Mouse (Mus musculus) T-cell, adult 2 months (primary cell): ENCODE data around the gene Nmt1.
A peak's percentile ranks its signal among the peaks of the same experiment; 100 is the strongest.

Experiments
- DNase-seq: peaks from one replicate; pipeline ENCODE4 v3.0.0; 2022; ENCODE audit warnings: low spot score

The Nmt1 gene

DNA sequence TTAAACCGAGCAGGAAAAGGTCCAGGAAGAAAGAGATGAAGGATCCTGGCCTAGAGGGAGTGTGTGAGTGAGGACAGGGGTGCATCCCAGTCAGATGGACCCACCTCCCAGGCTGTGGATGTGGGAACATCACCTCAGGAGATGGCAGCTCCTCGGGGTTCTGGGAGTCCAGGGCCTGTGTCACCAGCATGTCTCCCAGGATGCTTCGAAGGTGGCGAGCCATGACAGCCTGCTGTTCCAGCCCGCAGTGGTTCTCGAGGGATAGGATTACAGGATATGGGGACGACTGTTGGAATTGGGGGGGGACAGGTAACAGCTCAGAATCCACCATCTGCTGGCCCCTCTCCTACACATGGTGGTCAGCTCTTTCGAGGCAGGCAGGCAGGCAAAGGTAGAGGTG lies 48.6 kb downstream of the Nmt1 start:
- DNase-seq: no peak

DNA sequence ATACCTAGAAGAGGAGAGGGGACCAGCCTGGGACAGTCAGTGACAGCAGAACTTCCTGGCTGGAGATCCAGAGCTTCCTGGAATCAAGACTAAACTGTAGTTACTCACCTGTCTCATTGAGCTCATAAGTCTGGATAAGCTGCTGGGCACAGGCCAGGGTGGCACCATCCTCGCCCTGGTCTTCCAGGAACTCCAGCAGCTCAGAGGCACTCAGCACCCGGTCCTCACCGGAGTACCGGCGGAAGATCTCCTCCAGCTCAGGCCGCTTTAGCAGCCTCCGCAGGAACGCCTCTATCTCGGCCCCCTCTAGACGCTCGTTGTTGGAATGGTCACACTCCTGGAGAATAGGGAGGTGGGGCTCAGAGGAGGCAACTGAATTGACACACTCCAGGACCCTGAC lies 50.1 kb downstream of the Nmt1 start:
- DNase-seq: no peak

DNA sequence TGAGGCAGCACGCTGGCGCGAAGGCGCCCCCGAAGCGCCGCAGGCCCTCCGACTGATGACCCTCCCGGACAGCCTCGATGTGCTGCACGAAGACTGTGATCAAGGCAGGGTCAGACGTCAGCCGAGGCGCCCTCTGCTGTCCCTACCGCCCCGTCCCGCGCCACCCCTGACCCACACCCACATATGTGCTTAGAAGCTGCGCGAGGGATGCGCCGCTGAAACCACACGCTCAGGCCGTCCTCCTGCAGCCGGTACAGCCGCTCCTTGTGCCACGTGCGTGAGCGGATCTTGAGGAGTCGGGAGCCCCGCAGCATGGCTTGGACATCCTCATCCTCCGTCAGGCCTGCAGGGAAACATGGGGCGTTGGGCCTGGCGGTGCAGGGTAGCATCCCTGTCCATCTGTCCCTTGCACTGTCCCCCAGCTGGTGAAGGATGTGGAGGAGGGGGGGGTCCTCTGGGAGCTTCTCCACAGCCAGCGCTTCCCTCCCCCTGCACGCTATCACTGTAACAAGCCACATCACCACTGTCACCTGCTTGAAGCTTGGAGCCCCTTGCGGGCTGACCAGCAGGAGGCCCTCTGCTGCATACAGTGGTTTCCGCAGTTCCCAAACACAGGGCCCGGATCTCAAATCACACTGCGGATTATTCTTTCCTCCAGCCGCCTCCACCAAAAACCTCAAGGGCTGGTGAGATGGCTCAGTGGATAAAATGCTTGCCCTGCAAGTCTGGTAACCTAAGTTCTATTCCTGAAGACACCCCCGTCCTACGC lies 52.5 kb downstream of the Nmt1 start:
- no peak for DNase-seq

DNA sequence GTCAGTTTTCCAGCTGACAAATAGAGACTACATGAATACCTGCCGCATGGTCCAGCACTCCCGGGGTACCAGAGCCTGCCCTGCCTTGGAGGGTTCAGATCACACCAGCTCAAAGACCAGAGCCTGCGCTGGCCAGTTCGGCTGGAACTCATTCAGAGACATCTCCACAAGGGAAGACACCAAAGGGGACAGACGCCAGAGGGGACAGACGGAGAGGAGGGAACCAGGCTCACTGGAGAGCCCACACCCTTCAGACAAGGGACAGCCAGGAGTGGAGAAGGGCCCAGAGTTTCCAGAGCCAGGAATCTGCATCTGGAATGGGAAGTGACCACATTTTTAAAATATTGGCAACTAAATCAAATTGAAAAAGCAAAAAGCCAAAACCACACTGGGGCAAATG lies 53.6 kb downstream of the Nmt1 start:
- DNase-seq: no peak

DNA sequence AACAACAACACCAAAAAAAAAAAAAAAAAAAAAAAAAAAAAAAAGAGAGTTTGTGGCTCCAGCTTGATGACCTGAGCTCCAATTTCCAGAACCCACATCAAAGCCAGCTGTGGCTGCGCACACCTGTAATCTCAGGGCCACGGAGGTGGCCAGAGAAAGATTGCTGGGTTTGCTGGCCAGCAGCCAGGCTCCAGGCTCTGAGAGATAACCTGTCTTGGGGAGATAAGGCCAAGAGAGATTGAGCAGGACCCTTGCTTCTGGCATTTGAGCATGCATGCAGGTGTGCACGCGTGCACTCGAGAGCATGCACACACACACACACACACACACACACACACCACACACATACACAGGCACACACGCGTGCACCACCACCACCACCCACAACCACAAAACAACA lies 65.3 kb downstream of the Nmt1 start:
- DNase-seq: no peak

DNA sequence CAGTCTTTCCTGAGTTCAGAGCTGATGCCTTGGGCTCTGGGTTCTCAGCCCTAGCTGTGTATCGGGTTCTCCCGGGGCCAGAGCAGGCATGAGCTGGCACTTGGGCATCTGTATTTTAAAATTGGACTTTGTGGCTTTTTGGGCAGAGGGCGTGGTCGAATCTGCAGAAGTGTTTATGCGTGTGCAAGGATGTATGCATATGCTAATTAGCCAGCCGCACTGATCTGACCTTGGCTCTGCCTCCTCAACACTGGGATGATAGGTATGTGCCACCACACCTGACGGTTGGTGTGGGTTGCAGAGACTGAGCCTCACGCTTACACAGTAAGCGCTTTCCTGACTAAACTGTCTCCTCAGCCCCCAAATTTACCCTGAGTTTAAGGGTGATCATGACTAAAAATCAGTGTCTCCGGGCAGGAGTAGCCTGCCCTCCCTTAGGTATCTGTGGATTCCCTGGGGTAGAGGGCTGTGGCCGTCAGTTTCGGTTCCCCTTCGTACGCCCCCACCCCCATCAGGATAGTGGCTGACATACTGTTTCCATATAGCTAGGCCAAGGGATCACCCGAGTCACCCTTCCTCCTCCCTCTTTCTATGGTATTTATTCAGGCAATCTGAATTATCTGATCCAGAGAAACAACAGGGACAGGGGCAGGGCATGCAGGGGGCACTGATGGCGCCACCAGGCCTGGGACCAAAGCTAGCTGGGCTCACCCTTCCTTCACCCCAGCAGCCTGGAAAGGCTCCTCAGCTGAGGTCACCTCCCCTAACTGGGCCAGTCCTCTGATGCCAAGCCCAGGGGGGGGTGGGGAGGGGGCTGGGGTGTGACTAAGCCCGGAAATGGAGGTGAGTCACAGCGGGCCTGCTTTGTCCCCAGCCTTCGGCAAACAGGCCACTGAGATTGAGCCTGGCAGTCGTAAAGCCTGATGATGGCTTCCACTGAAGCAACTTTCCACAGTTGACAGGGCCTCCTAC lies 66.2 kb downstream of the Nmt1 start:
- DNase-seq: no peak

DNA sequence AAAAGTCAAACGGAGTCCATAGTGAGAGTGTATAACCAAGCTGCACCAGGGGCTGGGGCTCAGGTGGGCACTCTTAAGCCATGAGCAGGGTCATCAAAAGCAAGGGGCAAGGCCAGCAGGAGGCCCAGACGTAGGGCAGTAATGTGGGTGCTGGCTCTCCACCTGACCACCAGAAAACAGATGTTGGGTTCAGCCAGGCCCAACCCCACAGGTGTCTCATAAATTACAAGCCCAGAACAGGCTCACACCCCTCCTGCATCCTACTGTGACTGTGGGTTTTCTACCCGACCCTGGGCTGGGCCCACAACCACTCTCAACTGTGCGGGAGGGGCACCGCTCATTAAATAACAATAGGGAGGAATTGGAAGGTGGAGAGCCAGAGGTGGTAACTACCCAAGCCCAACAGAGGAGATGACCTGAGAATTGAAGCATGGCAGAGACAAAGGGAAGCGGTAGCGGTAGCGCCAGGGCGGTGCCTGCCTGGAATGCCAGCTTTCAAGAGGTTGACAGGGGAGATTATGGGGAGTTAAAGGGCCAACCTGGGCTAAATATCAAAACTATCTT lies 67.2 kb downstream of the Nmt1 start:
- DNase-seq: no peak

DNA sequence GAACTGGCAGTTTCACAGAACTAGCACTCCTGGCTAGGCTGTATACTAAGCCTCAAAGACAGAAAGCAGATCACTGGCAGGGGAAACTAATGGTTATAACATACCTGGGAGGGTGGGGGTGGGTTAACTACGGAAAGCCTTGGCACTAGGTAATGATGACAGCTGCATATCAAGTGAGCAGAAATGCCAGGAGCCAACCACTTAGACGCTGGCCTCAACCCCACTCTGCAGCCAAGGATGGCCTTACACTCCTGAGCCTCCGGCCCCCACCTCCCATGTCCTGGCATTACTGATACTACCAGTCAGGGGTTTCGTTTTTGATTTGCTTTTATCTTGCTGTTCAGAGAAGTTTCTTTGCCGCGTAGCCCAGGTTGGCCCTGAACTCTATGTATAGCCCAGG lies 67.8 kb downstream of the Nmt1 start:
- no peak for DNase-seq

DNA sequence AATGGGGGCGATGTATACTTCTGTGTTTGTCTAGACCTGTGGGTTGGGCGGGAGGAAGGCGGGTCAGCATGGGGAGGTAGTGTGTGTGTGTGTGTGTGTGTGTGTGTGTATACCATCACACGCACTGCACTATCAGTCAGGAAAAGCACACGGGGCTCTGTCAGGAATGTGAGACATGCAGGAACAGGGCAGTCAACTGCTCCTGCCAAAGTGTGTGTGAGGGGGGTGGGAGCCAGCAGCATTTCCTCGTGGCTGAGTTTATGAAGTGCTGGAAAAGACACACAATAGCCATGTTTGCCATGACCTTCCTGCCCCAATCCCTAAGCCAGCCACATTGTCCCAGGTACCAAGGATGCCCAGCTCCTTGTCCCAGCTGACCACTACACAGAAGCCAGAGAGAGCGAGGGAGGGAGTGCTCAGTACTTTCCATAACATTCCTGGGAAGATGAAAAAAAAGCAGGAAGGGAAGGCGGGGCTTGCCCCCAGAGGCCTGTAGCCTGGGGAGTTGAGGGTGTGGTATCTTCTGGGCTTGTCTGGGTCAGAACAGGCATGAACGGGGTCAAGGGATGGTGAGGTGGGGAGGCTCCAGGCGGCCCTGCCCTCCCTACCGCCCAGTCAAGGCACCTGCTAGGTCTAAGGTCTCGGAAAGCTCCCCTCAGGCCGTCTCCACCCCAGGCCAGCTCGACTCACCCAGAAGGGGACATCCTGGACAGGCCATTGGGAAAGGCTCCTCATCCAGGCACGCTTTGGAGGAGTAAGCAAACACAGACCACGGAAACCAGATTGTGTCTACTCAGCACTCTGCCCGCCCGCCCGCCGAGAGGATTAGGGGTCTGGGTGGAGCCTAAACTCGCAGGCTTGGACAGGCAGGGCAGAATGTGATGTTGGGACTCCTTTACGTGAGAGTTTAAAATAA lies 69.2 kb downstream of the Nmt1 start:
- DNase-seq: no peak

DNA sequence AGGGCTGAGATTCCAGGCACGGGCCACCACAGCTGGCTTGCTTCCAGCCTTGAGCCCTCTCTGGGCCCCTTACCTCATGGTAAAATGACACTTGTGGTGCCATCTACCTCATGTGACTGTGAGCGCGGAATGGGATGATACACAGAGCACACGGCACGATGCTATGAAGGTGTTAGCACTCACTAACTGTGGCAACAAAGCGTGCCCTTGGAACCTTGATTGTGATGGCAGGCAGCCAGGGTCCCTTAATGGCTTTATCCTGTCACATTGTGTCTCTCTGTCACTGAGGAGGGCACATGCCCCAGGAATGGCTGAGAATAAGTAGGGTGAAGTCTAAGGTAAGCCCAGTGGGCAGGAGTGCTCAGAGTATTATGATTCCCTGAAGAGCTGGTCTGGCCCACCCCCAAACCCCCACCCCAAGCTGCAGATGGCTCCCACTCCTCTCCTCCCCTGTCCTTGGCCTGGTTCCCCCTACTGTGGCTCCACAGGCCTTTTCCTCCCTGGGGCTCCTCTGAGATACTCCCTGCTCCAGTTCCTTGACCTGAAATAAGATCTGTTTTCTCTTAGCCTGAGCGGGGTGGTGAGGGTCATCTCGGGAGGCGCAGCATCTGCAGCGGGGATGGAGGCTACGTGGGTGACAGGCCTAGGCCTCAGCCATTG lies 70.7 kb downstream of the Nmt1 start:
- no peak for DNase-seq

DNA sequence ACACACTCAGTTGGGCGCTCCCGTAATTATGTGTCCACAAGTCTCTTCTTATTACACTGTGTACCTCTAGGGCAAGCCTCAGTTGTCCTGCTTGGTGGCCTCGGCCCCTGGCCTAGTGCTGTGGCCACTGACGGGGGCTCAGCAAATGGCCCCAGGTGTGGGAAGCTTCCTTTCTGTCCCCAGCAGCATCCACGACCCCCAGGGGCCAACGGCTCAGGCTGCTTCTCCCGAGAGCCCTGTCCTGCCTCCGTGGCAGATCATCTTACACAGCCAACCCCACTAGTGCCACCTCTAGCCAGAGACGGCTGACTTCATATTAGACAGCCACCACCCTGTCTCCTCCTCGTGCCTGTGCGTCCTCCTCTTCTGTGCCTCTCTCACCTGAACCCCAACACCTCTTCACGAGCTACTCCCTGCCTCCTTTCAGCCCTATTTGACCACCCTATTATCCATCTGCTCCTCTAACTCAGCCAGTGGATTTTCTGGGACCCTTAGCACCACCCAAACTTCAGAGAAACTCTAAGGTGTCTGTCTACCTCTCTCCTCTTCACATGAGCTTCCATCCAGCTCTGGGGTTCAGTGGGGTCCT lies 71.5 kb downstream of the Nmt1 start:
- no peak for DNase-seq

DNA sequence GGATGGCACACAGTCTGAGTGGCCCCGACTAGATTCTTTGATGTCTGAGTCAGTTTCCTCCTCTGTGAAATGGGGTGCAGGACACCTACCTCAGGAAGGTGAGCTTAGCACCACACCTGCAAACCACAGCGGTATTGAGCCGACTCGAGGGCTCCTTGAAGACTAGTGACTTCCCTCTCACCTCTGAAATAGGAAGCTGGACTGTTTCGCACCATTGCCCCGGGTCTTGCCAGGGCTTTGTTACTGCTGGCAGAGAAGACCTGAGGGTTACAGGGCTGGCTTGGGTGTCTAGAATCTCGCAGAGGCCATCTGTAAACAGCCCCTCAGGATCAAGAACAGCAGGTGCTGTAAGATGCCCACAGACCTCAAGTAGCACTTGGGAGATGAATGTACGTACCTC lies 72.4 kb downstream of the Nmt1 start:
- DNase-seq: no peak

DNA sequence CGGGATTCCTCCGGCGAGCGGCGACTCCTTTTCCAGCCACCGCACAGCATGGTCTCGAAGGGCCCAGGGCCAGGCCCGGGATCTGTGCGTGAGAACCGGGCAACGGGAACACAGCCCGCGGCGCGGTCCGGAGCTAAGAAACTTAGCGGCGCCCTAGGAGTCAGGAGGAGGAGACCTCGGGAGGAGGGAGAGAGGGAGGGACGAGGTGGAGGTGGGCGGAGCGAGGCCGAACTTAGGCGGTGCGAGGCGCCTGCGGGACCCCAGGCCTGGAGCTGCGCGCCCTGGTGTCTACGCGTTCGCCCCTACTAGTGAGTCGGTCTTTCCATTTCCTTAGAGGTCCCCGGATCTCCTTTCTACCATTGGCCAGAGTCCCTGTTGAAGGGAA lies 73.5 kb downstream of the Nmt1 start, which contains the start of the genes Plcd3 and Acbd4:
Gene Plcd3 (minus strand): TSS at position 178 of the 385 bp plus-strand sequence.
Gene Acbd4 (plus strand): TSS at position 202 of the 385 bp plus-strand sequence.
- DNase-seq: peak; percentile 23

DNA sequence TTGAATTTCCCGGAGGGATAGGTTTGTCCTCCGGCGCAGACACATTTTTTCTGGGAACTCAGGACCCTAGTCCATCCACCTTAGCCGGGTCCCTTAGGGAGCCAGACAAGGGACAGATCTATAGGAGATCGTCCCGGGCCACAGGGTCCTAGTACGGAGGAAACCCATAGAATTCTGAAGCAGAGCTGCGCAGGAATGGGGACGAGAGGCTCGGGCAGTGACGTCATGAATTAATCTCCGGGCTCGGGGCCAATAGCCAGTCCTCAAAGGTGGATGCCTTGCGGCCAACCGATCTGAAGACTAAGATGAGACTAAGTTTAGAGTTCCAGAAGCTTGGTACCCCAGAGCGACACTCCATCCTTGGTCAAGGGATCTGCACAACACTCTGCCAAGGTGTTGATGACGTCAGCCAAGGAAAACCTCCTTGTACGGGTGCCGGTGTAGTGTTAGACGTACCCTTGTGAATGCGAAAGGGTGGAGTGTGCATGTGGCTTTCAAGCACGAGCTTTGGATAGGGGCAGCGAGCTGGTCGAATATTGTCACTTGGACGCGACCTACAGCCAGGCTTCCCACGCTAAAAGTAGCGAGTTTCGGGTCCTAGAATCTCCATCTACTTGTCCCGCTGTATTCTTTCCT lies 74.0 kb downstream of the Nmt1 start:
- peak; percentile 28 for DNase-seq

DNA sequence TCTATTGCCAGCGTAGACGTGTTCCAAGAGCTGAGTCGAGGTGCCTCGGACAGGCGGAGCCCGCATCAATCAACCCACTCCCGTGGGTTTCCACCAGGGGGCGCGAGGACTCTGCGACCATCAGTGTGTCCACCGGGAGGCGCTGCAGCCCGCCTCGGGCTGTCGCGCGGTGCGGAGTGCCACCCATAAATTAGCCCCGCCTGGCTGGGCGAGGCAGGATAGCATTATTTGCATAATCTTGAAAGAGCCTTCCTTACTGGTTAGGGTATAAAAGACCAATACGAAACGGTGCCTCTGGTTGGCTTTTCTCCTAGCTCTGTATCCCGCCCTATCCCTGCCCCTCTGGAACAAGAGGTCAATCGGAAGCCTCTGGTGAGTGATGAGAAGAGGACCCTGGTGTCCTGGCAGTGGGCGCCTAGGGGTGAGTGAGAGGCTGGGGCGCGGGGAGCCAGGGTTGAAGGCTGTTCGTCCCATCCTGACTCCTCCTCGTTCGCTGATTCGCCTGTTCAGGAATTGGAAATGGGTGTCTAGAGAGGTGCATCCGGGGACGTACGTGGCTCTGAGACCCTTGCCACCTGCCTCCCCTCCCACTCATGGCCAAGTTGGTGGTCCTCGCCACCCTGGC lies 74.8 kb downstream of the Nmt1 start:
- peak; percentile 98 for DNase-seq

DNA sequence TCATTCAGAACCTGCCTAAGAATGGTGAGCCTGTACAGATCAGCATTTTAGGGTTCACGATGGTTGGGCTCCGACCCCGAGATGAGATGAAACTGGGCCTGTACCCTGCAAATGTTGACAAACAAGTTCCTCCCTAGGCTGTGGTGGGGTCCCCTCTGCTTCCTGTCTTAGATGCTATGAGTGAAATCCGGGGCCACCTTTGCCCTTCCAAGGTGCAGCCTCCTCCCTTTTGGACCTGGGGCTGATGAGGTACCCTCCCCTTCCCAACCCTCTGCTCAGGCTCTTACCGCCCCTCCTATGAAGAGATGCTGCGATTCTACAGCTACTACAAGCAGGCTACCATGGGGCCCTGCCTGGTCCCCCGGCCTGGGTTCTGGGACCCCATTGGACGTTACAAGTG lies 75.6 kb downstream of the Nmt1 start:
- DNase-seq: no peak

DNA sequence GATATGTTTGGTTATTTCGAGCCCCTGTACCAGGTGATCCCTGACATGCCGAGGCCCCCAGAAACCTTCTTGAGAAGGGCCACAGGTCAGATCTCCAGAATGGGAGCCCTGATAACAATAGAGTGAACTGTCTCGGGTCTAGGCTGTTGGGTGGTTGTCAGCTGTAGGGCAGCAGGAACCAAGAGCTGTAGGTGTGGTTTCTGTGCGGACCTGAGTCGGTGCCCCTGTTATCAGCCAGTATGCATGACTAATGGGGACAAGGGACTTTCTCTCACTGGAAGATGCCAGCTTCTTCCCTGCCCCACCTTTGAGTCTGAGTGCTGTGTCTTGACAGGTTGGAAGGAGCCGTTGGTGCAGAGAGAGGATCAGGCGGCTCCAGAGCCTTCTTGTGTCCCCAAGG lies 76.5 kb downstream of the Nmt1 start:
- no peak for DNase-seq

DNA sequence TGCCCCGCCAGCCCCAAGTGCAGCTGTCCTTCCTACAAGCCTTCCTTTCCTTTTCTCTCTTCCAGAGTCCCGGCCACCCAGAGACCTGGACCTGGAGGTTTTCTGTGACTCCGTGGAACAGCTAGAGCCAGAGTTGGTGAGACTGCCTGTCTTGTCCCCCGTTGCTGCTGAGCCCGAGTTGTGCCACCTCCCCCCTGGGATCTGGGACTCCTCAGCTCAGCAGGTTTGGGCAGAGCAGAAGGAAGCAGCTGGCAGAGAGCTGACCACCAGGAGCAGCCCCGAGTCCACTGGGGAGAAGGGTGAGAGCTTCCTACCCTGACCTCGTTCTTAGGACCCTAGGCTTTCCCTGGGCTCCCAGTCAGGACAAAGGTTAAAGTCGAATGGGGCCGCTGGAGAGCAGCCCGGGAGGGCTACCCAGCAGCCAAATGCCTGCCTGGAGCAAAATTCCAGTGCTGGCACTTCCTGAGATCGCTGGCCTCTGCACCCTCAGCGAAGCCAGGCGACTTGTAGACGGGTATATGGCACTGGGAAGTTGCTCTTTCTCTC lies 77.3 kb downstream of the Nmt1 start:
- no peak for DNase-seq

DNA sequence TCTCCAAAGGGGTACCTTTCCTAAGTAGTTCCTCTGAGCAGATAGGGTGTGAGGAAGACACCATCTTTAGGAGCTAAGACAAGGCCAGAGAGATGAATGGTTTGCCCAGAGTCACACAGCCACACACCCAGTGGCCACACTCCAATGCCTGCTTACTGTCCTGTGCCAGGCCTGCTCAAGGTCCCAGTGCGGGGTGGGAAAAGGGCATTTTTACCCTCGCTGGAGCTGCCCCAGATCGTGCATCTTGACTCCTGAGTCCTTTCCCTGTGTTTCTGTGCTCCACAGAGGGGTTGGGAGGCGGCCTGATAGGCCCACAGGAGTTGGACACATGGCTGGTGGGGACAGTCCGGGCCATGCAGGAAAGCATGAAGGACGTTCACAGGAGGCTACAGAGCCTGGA lies 77.8 kb downstream of the Nmt1 start:
- DNase-seq: no peak

DNA sequence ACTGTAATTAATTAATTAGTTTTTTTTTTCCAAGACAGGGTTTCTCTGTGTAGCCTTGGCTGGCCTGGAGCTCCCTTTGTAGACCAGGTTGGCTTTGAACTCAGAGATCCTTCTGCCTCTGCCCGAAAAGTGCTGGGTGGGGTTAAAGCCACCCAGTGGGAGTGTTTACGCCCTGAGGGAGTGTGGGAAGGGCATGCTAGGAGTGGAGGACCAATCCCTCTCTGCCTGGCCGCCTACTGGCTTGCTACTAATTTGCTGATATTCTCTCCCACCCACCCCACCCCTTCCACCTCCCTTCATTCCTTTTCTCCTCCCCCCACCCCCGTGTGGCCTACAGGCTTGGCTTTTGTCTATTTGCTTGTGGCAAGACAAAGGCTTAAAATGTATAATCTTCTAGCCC lies 78.4 kb downstream of the Nmt1 start:
- no peak for DNase-seq
